Mouse (Mus musculus): ENCODE data around the gene Atl2. TPM values are rescaled to one million over a fixed set of nuclear protein-coding genes. Genes with fewer than 3 reads are reported as not detected.

Gene Atl2
- 1.5 and 2.4 TPM in 2 replicates for polyA plus RNA-seq (2012; rRNA removed)

GRCm38 (mm10) chr17:79895911-79896423, at the start of gene Atl2:
TSS of gene Atl2 (minus strand) at chr17:79896123.

Other genes starting within 250 kb of the Atl2 start
- gene Cyp1b1, start 181.1 kb downstream of the Atl2 start, polyA plus RNA-seq (2012; rRNA removed), result 2.9 and 3.3 TPM in 2 replicates
- gene Hnrnpll, start 166.2 kb upstream of the Atl2 start, polyA plus RNA-seq (2012; rRNA removed), result 4.1 and 6.3 TPM in 2 replicates
- gene Galm, start 231.3 kb upstream of the Atl2 start, polyA plus RNA-seq (2012; rRNA removed), result 9.1 and 11.3 TPM in 2 replicates